Comparison of ENCODE assay signal across 15 mouse cellular contexts in genomic region chr2:78970088-78970487, GRCm38 (mm10).
"Had no signal": no experiment of that assay in that cellular context is flagged by ENCODE, and none has a peak within 500 bp of the region (broad histone marks: within the 10 kb centered on the region; RNA-seq: fewer than 3 reads in every experiment).

No protein-coding gene starts in this region.

- H3K4me3 ChIP-seq: layer of hippocampus, adult 2 months; limb, embryonic 10.5 days; liver, embryonic 15.5 days; midbrain, embryonic 10.5 days; midbrain, embryonic 15.5 days; stomach, embryonic 15.5 days had no signal

- ATAC-seq: midbrain, embryonic 15.5 days had no signal

- H3K9ac ChIP-seq: liver, embryonic 15.5 days; midbrain, embryonic 15.5 days; stomach, embryonic 15.5 days had no signal

- H3K27me3 ChIP-seq: liver, embryonic 15.5 days; midbrain, embryonic 15.5 days; stomach, embryonic 15.5 days had no signal

- H3K4me2 ChIP-seq: liver, embryonic 11.5 days; liver, embryonic 15.5 days; midbrain, embryonic 15.5 days; stomach, embryonic 15.5 days had no signal

- H3K27ac ChIP-seq: layer of hippocampus, adult 2 months; limb, embryonic 10.5 days; liver, embryonic 15.5 days; midbrain, embryonic 10.5 days; midbrain, embryonic 15.5 days; stomach, embryonic 15.5 days had no signal

- H3K36me3 ChIP-seq: limb, embryonic 10.5 days; liver, embryonic 15.5 days; midbrain, embryonic 10.5 days; midbrain, embryonic 15.5 days; stomach, embryonic 15.5 days had no signal

- H3K9me3 ChIP-seq: limb, embryonic 10.5 days; liver, embryonic 15.5 days; midbrain, embryonic 10.5 days; midbrain, embryonic 15.5 days; stomach, embryonic 15.5 days had no signal

- H3K4me1 ChIP-seq: limb, embryonic 10.5 days; liver, embryonic 15.5 days; midbrain, embryonic 10.5 days; midbrain, embryonic 15.5 days; stomach, embryonic 15.5 days had no signal

- DNase-seq: kidney, postnatal 10 days; kidney, postnatal 4 days; lung, adult 2 months; lung, postnatal 10 days; lung, postnatal 4 days; right cerebral cortex, postnatal 14 days; thymus, adult 2 months; thymus, postnatal 25 days had no signal
